Mouse (Mus musculus): ENCODE measurements around the gene Ccrl2. TPM values are rescaled to one million over a fixed set of nuclear protein-coding genes. Genes with fewer than 3 reads are reported as not detected.
A peak's percentile ranks its signal among the peaks of the same experiment; 100 is the strongest.

Ccrl2 gene
- 1.2 and 1.9 TPM in 2 replicates for polyA plus RNA-seq (2014; fragmentation: Nextera tagmentation; extraction: Ambion mirVana)

- no peak for ATAC-seq (ENCODE audit: low FRiP score, low TSS enrichment)
- Histone ChIP-seq H3K4me2 (ENCODE audit: low read length) (peak within 1 kb of the TSS; percentile 12; the same call in 1 of the 2 replicates), H3K9me3 (ENCODE audit: control insufficient read depth, low read length) (no peaks in the 10 kb centered on the region), H3K4me1 (ENCODE audit: control insufficient read depth, insufficient read depth, low read length) (no peaks in the 10 kb centered on the region), H3K9ac (replicated peaks; ENCODE audit: low read length) (no peak within 1 kb of the TSS), H3K27ac (replicated peaks; ENCODE audit: low read depth, low read length) (no peak within 1 kb of the TSS), H3K27me3 (ENCODE audit: control insufficient read depth, insufficient read depth, low read length) (no peaks in the 10 kb centered on the region), H3K36me3 (ENCODE audit: control insufficient read depth, insufficient read depth, low read length) (no peaks in the 10 kb centered on the region), H3K4me3 (replicated peaks; ENCODE audit: low read depth, low read length) (no peak within 1 kb of the TSS)
- no peak for DNase-seq
- 65% methylated on average over 17 of the region's 17 CpGs for WGBS
Measured at GRCm38 (mm10) chr9:111056798-111057543, at the start of gene Ccrl2. Ccrl2 (minus strand) TSS chr9:111057519.

DNA sequence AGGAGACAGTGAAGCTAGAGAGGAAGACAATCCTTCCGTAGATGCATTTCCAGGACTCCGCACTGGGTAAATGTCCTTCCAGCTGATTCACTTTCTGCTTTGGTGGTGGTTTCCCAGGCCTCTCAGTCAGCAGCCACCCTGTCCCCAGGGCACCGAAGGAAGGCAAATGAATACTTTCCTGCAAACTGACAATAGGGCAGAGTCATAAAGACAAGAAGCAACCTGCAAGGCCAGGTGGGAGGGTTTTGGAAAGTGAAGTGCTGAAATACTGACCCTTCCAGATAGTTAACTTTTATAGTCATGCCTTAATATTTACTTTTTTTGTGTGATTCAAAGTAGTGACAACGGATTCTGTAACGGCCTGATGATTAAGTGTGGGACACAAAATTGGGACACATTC, 46.6 kb upstream of the Ccrl2 start:
- Histone ChIP-seq H3K9ac (replicated peaks; ENCODE audit: low read length) (no peak overlapping the region), H3K27me3 (ENCODE audit: control insufficient read depth, insufficient read depth, low read length) (no peaks in the 10 kb centered on the region), H3K4me1 (ENCODE audit: control insufficient read depth, insufficient read depth, low read length) (no peaks in the 10 kb centered on the region), H3K4me2 (ENCODE audit: low read length) (no peak overlapping the region), H3K4me3 (replicated peaks; ENCODE audit: low read depth, low read length) (no peak overlapping the region), H3K9me3 (ENCODE audit: control insufficient read depth, low read length) (no peaks in the 10 kb centered on the region), H3K36me3 (ENCODE audit: control insufficient read depth, insufficient read depth, low read length) (no peaks in the 10 kb centered on the region), H3K27ac (replicated peaks; ENCODE audit: low read depth, low read length) (no peak overlapping the region)
- DNase-seq = no peak
- no peak for ATAC-seq (ENCODE audit: low FRiP score, low TSS enrichment)
- 94% methylated on average over 5 of the region's 5 CpGs for WGBS

- Histone ChIP-seq H3K27me3 (ENCODE audit: control insufficient read depth, insufficient read depth, low read length) (no peaks in the 10 kb centered on the region), H3K4me3 (replicated peaks; ENCODE audit: low read depth, low read length) (no peak overlapping the region), H3K9ac (replicated peaks; ENCODE audit: low read length) (no peak overlapping the region), H3K4me2 (ENCODE audit: low read length) (no peak overlapping the region), H3K36me3 (ENCODE audit: control insufficient read depth, insufficient read depth, low read length) (no peaks in the 10 kb centered on the region), H3K4me1 (ENCODE audit: control insufficient read depth, insufficient read depth, low read length) (no peaks in the 10 kb centered on the region), H3K9me3 (ENCODE audit: control insufficient read depth, low read length) (no peaks in the 10 kb centered on the region), H3K27ac (replicated peaks; ENCODE audit: low read depth, low read length) (no peak overlapping the region)
- DNase-seq = no peak
- ATAC-seq (ENCODE audit: low FRiP score, low TSS enrichment) = no peak
- WGBS = 83% methylated on average over 5 of the region's 5 CpGs
Measured at GRCm38 (mm10) chr9:111103293-111103692, 46.0 kb upstream of the Ccrl2 start.

DNA sequence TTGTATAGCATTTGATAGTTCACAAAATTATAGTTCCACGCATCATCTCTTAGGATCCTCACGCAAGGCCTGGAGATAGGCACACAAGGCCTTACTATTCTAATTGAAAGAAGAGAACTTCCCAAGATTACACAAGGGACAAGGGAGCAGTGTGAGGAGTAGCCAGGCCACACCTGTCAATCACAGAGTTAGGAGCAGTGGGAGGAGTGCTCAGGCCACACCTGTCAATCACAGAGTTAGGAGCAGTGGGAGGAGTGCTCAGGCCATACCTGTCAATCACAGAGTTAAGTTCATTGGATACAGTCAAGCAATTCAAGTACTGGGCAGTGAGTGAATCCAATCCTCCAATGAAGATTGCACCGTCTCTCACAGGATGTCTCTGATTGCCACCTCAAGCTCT, 43.1 kb upstream of the Ccrl2 start:
- Histone ChIP-seq H3K27me3 (ENCODE audit: control insufficient read depth, insufficient read depth, low read length) (no peaks in the 10 kb centered on the region), H3K27ac (replicated peaks; ENCODE audit: low read depth, low read length) (no peak overlapping the region), H3K4me1 (ENCODE audit: control insufficient read depth, insufficient read depth, low read length) (no peaks in the 10 kb centered on the region), H3K36me3 (ENCODE audit: control insufficient read depth, insufficient read depth, low read length) (no peaks in the 10 kb centered on the region), H3K9ac (replicated peaks; ENCODE audit: low read length) (no peak overlapping the region), H3K9me3 (ENCODE audit: control insufficient read depth, low read length) (no peaks in the 10 kb centered on the region), H3K4me3 (replicated peaks; ENCODE audit: low read depth, low read length) (no peak overlapping the region), H3K4me2 (ENCODE audit: low read length) (no peak overlapping the region)
- WGBS = 91% methylated on average over 3 of the region's 3 CpGs
- no peak for ATAC-seq (ENCODE audit: low FRiP score, low TSS enrichment)
- no peak for DNase-seq

GRCm38 (mm10) chr9:111097543-111097942, 40.2 kb upstream of the Ccrl2 start:
- H3K9ac ChIP-seq (replicated peaks; ENCODE audit: low read length) = no peak overlapping the region
- ATAC-seq (ENCODE audit: low FRiP score, low TSS enrichment) (no peak), DNase-seq (no peak)
- 75% methylated on average over 6 of the region's 6 CpGs for WGBS
- no peak overlapping the region for H3K4me3 ChIP-seq (replicated peaks; ENCODE audit: low read depth, low read length)
- no peak overlapping the region for H3K4me2 ChIP-seq (ENCODE audit: low read length)
- H3K4me1 ChIP-seq (ENCODE audit: control insufficient read depth, insufficient read depth, low read length) = no peaks in the 10 kb centered on the region
- no peaks in the 10 kb centered on the region for H3K36me3 ChIP-seq (ENCODE audit: control insufficient read depth, insufficient read depth, low read length)
- H3K9me3 ChIP-seq (ENCODE audit: control insufficient read depth, low read length) = no peaks in the 10 kb centered on the region
- H3K27ac ChIP-seq (replicated peaks; ENCODE audit: low read depth, low read length) = no peak overlapping the region
- H3K27me3 ChIP-seq (ENCODE audit: control insufficient read depth, insufficient read depth, low read length) = no peaks in the 10 kb centered on the region

GRCm38 (mm10) chr9:111096419-111097326, 39.4 kb upstream of the Ccrl2 start:
- no peaks in the 10 kb centered on the region for H3K4me1 ChIP-seq (ENCODE audit: control insufficient read depth, insufficient read depth, low read length)
- H3K36me3 ChIP-seq (ENCODE audit: control insufficient read depth, insufficient read depth, low read length) = no peaks in the 10 kb centered on the region
- no peaks in the 10 kb centered on the region for H3K27me3 ChIP-seq (ENCODE audit: control insufficient read depth, insufficient read depth, low read length)
- H3K9me3 ChIP-seq (ENCODE audit: control insufficient read depth, low read length) = no peaks in the 10 kb centered on the region
- H3K9ac ChIP-seq (replicated peaks; ENCODE audit: low read length) = no peak overlapping the region
- no peak for DNase-seq
- no peak overlapping the region for H3K4me3 ChIP-seq (replicated peaks; ENCODE audit: low read depth, low read length)
- ATAC-seq (ENCODE audit: low FRiP score, low TSS enrichment) = no peak
- no peak overlapping the region for H3K4me2 ChIP-seq (ENCODE audit: low read length)
- 89% methylated on average over 16 of the region's 16 CpGs for WGBS
- H3K27ac ChIP-seq (replicated peaks; ENCODE audit: low read depth, low read length) = no peak overlapping the region

- Histone ChIP-seq H3K4me2 (ENCODE audit: low read length) (no peak overlapping the region), H3K36me3 (ENCODE audit: control insufficient read depth, insufficient read depth, low read length) (no peaks in the 10 kb centered on the region), H3K9ac (replicated peaks; ENCODE audit: low read length) (no peak overlapping the region), H3K27ac (replicated peaks; ENCODE audit: low read depth, low read length) (no peak overlapping the region), H3K4me3 (replicated peaks; ENCODE audit: low read depth, low read length) (no peak overlapping the region), H3K27me3 (ENCODE audit: control insufficient read depth, insufficient read depth, low read length) (no peaks in the 10 kb centered on the region), H3K9me3 (ENCODE audit: control insufficient read depth, low read length) (no peaks in the 10 kb centered on the region), H3K4me1 (ENCODE audit: control insufficient read depth, insufficient read depth, low read length) (no peaks in the 10 kb centered on the region)
- no peak for DNase-seq
- 88% methylated on average over 7 of the region's 7 CpGs for WGBS
- ATAC-seq (ENCODE audit: low FRiP score, low TSS enrichment) = no peak
Measured at GRCm38 (mm10) chr9:111095710-111096109, 38.4 kb upstream of the Ccrl2 start.

GRCm38 (mm10) chr9:111094626-111095025, 37.3 kb upstream of the Ccrl2 start:
- WGBS = 84% methylated on average over 5 of the region's 5 CpGs
- no peaks in the 10 kb centered on the region for H3K4me1 ChIP-seq (ENCODE audit: control insufficient read depth, insufficient read depth, low read length)
- no peak for DNase-seq
- H3K9ac ChIP-seq (replicated peaks; ENCODE audit: low read length) = no peak overlapping the region
- no peaks in the 10 kb centered on the region for H3K9me3 ChIP-seq (ENCODE audit: control insufficient read depth, low read length)
- H3K36me3 ChIP-seq (ENCODE audit: control insufficient read depth, insufficient read depth, low read length) = no peaks in the 10 kb centered on the region
- no peaks in the 10 kb centered on the region for H3K27me3 ChIP-seq (ENCODE audit: control insufficient read depth, insufficient read depth, low read length)
- H3K4me3 ChIP-seq (replicated peaks; ENCODE audit: low read depth, low read length) = no peak overlapping the region
- no peak for ATAC-seq (ENCODE audit: low FRiP score, low TSS enrichment)
- no peak overlapping the region for H3K27ac ChIP-seq (replicated peaks; ENCODE audit: low read depth, low read length)
- H3K4me2 ChIP-seq (ENCODE audit: low read length) = no peak overlapping the region

Measured in midbrain, embryonic 14.5 days (tissue).